Mouse (Mus musculus) neural tube, embryonic 13.5 days (tissue): ENCODE data around the gene Cdc14b. TPM values are rescaled to one million over a fixed set of nuclear protein-coding genes. Genes with fewer than 3 reads are reported as not detected.

Experiments used
- ATAC-seq: fragments of 200-750 bp; cut with Nextera tagmentation; 2 replicates; pipeline ENCODE4 v1.8.0; 2017; ENCODE audit warnings: low read depth, mild to moderate bottlenecking, moderate TSS enrichment, moderate library complexity
- H3K27ac ChIP-seq: fragments of 300-500 bp; sonication (generic); replicated peaks from 2 replicates; pipeline ENCODE4 v1.5.1; 2015; ENCODE audit warnings: moderate library complexity, mild to moderate bottlenecking, inconsistent platforms
- H3K27me3 ChIP-seq: fragments of 300-500 bp; sonication (generic); 2 replicates; pipeline ENCODE4 v1.6.1; 2015; ENCODE audit warnings: mild to moderate bottlenecking, inconsistent platforms
- H3K36me3 ChIP-seq: fragments of 300-500 bp; sonication (generic); 2 replicates; pipeline ENCODE4 v1.6.1; 2015; ENCODE audit warnings: mild to moderate bottlenecking, inconsistent platforms
- H3K4me1 ChIP-seq: fragments of 300-500 bp; sonication (generic); replicated peaks from 2 replicates; pipeline ENCODE4 v1.6.1; 2015; ENCODE audit warnings: inconsistent platforms
- H3K4me2 ChIP-seq: fragments of 300-500 bp; sonication (generic); 2 replicates; pipeline ENCODE4 v1.6.1; 2015; ENCODE audit warnings: inconsistent platforms, mild to moderate bottlenecking, moderate library complexity
- H3K4me3 ChIP-seq: fragments of 300-500 bp; sonication (generic); 2 replicates; pipeline ENCODE4 v1.5.1; 2015; ENCODE audit warnings: mild to moderate bottlenecking, inconsistent platforms
- H3K9ac ChIP-seq: fragments of 300-500 bp; sonication (generic); 2 replicates; pipeline ENCODE4 v1.6.1; 2015; ENCODE audit warnings: moderate library complexity, mild to moderate bottlenecking, inconsistent platforms
- H3K9me3 ChIP-seq: fragments of 300-500 bp; sonication (generic); 2 replicates; pipeline ENCODE4 v1.6.1; 2016; ENCODE audit warnings: inconsistent platforms
- WGBS: fragments of 180-500 bp; shearing (Covaris S2); methylation state at CpG from one replicate; pipeline ENCODE4 v1.1.7; 2015; 5-methylcytosine and 5-hydroxymethylcytosine counted together
- polyA plus RNA-seq: library from polyadenylated mRNA; unstranded; fragments of >200 nt; fragmentation: Nextera tagmentation; extraction: Ambion mirVana; gene quantifications from 2 replicates; pipeline ENCODE4 v1.2.1, GENCODE M21; 2015

Cdc14b gene
- polyA plus RNA-seq, 1 experiment from 2014 or later, result 3.4 TPM

GRCm38 (mm10) chr13:64309842-64310241, 34.8 kb upstream of the Cdc14b start:
- Histone ChIP-seq H3K9me3 (no peaks in the 10 kb centered on the region), H3K4me2 (no peak overlapping the region), H3K4me1 (peaks cover 11% of the 10 kb centered on the region), H3K27me3 (no peaks in the 10 kb centered on the region), H3K9ac (no peak overlapping the region), H3K27ac (no peak overlapping the region), H3K36me3 (peaks cover 11% of the 10 kb centered on the region; the same call in 1 of the 2 replicates), H3K4me3 (no peak overlapping the region)
- 79% methylated on average over 11 of the region's 11 CpGs for WGBS
- ATAC-seq, result no peak

- no peak overlapping the region for H3K4me3 ChIP-seq
- peaks cover 16% of the 10 kb centered on the region; the same call in 1 of the 2 replicates for H3K36me3 ChIP-seq
- H3K9ac ChIP-seq, result no peak overlapping the region
- no peaks in the 10 kb centered on the region for H3K27me3 ChIP-seq
- WGBS, result 81% methylated on average over 5 of the region's 5 CpGs
- no peaks in the 10 kb centered on the region for H3K9me3 ChIP-seq
- no peak overlapping the region for H3K27ac ChIP-seq
- no peak for ATAC-seq
- peaks cover 11% of the 10 kb centered on the region for H3K4me1 ChIP-seq
- no peak overlapping the region for H3K4me2 ChIP-seq
These were observed 33.9 kb upstream of the Cdc14b start for GRCm38 (mm10) chr13:64309036-64309435.

- WGBS, result 84% methylated on average over 5 of the region's 5 CpGs
- Histone ChIP-seq H3K4me3 (no peak overlapping the region), H3K27ac (no peak overlapping the region), H3K27me3 (no peaks in the 10 kb centered on the region), H3K4me1 (peaks cover 11% of the 10 kb centered on the region), H3K9ac (no peak overlapping the region), H3K36me3 (peaks cover 21% of the 10 kb centered on the region), H3K9me3 (no peaks in the 10 kb centered on the region), H3K4me2 (no peak overlapping the region)
- ATAC-seq, result no peak
These were observed 32.4 kb upstream of the Cdc14b start for GRCm38 (mm10) chr13:64307508-64307907.

GRCm38 (mm10) chr13:64306078-64306477, 31.0 kb upstream of the Cdc14b start:
- 0 out of 2 replicates have a peak, but pooled peaks have one; percentile 45 for ATAC-seq
- H3K4me1 ChIP-seq, result peaks cover 3% of the 10 kb centered on the region; the same call in 1 of the 2 replicates
- no peaks in the 10 kb centered on the region for H3K9me3 ChIP-seq
- no peak overlapping the region for H3K4me2 ChIP-seq
- H3K4me3 ChIP-seq, result no peak overlapping the region
- H3K27ac ChIP-seq, result no peak overlapping the region
- H3K36me3 ChIP-seq, result peaks cover 21% of the 10 kb centered on the region
- WGBS, result 80% methylated on average over 3 of the region's 3 CpGs
- H3K27me3 ChIP-seq, result no peaks in the 10 kb centered on the region
- no peak overlapping the region for H3K9ac ChIP-seq

GRCm38 (mm10) chr13:64299069-64299468, 24.0 kb upstream of the Cdc14b start:
- Histone ChIP-seq H3K4me2 (no peak overlapping the region), H3K9me3 (no peaks in the 10 kb centered on the region), H3K9ac (no peak overlapping the region), H3K4me3 (no peak overlapping the region), H3K36me3 (peaks cover 10% of the 10 kb centered on the region; the same call in 1 of the 2 replicates), H3K27ac (no peak overlapping the region), H3K4me1 (no peaks in the 10 kb centered on the region), H3K27me3 (no peaks in the 10 kb centered on the region)
- WGBS, result 89% methylated on average over 1 of the region's 1 CpGs
- ATAC-seq, result no peak

- H3K4me1 ChIP-seq, result no peaks in the 10 kb centered on the region
- ATAC-seq, result no peak
- no peak overlapping the region for H3K27ac ChIP-seq
- H3K4me3 ChIP-seq, result no peak overlapping the region
- no peaks in the 10 kb centered on the region for H3K36me3 ChIP-seq
- no peak overlapping the region for H3K4me2 ChIP-seq
- H3K27me3 ChIP-seq, result no peaks in the 10 kb centered on the region
- WGBS, result 55% methylated on average over 4 of the region's 4 CpGs
- H3K9ac ChIP-seq, result no peak overlapping the region
- H3K9me3 ChIP-seq, result peaks cover 3% of the 10 kb centered on the region; the same call in 1 of the 2 replicates
These were observed 11.7 kb upstream of the Cdc14b start for GRCm38 (mm10) chr13:64286791-64287190.

GRCm38 (mm10) chr13:64286321-64286720, 11.2 kb upstream of the Cdc14b start:
- H3K4me2 ChIP-seq, result no peak overlapping the region
- no peak for ATAC-seq
- H3K9ac ChIP-seq, result no peak overlapping the region
- no peaks in the 10 kb centered on the region for H3K4me1 ChIP-seq
- H3K9me3 ChIP-seq, result peaks cover 3% of the 10 kb centered on the region; the same call in 1 of the 2 replicates
- 79% methylated on average over 4 of the region's 4 CpGs for WGBS
- no peak overlapping the region for H3K4me3 ChIP-seq
- no peak overlapping the region for H3K27ac ChIP-seq
- no peaks in the 10 kb centered on the region for H3K36me3 ChIP-seq
- H3K27me3 ChIP-seq, result no peaks in the 10 kb centered on the region

GRCm38 (mm10) chr13:64284676-64285075, 9.6 kb upstream of the Cdc14b start:
- Histone ChIP-seq H3K36me3 (no peaks in the 10 kb centered on the region), H3K4me3 (no peak overlapping the region), H3K9ac (no peak overlapping the region), H3K4me1 (no peaks in the 10 kb centered on the region), H3K27ac (no peak overlapping the region), H3K4me2 (no peak overlapping the region), H3K9me3 (peaks cover 3% of the 10 kb centered on the region; the same call in 1 of the 2 replicates), H3K27me3 (no peaks in the 10 kb centered on the region)
- WGBS, result 97% methylated on average over 2 of the region's 2 CpGs
- ATAC-seq, result no peak

- no peak for ATAC-seq
- Histone ChIP-seq H3K9me3 (peaks cover 3% of the 10 kb centered on the region; the same call in 1 of the 2 replicates), H3K4me2 (no peak overlapping the region), H3K27ac (no peak overlapping the region), H3K36me3 (no peaks in the 10 kb centered on the region), H3K27me3 (peaks cover 21% of the 10 kb centered on the region), H3K4me1 (no peaks in the 10 kb centered on the region), H3K4me3 (no peak overlapping the region), H3K9ac (no peak overlapping the region)
- 90% methylated on average over 5 of the region's 5 CpGs for WGBS
These were observed 5.8 kb upstream of the Cdc14b start for GRCm38 (mm10) chr13:64280940-64281339.

GRCm38 (mm10) chr13:64275754-64276127, 651 bp upstream of the Cdc14b start:
- no peak for ATAC-seq
- Histone ChIP-seq H3K9me3 (no peaks in the 10 kb centered on the region), H3K4me2 (peak overlapping the region; percentile 99), H3K9ac (no peak overlapping the region), H3K27ac (no peak overlapping the region), H3K4me3 (peak overlapping the region; percentile 80), H3K36me3 (no peaks in the 10 kb centered on the region), H3K4me1 (peaks cover 22% of the 10 kb centered on the region), H3K27me3 (peaks cover 42% of the 10 kb centered on the region)
- 18% methylated on average over 9 of the region's 9 CpGs for WGBS

- no peaks in the 10 kb centered on the region for H3K36me3 ChIP-seq
- H3K4me3 ChIP-seq, result peak overlapping the region; percentile 80
- peak; percentile 85 for ATAC-seq
- peaks cover 22% of the 10 kb centered on the region for H3K4me1 ChIP-seq
- H3K27ac ChIP-seq, result no peak overlapping the region
- peak overlapping the region; percentile 99 for H3K4me2 ChIP-seq
- no peaks in the 10 kb centered on the region for H3K9me3 ChIP-seq
- H3K27me3 ChIP-seq, result peaks cover 42% of the 10 kb centered on the region
- under 1% methylated on average over 90 of the region's 95 CpGs for WGBS
- peak overlapping the region; percentile 76 for H3K9ac ChIP-seq
These were observed 922 bp downstream of the Cdc14b start for GRCm38 (mm10) chr13:64273891-64274844.

- Histone ChIP-seq H3K27me3 (peaks cover 41% of the 10 kb centered on the region), H3K4me1 (peaks cover 22% of the 10 kb centered on the region), H3K9ac (peak overlapping the region; percentile 76; the same call in 1 of the 2 replicates), H3K27ac (no peak overlapping the region), H3K4me2 (peak overlapping the region; percentile 99), H3K9me3 (no peaks in the 10 kb centered on the region), H3K36me3 (no peaks in the 10 kb centered on the region), H3K4me3 (peak overlapping the region; percentile 80; the same call in 1 of the 2 replicates)
- no peak for ATAC-seq
- WGBS, result 56% methylated on average over 8 of the region's 8 CpGs
These were observed 1.7 kb downstream of the Cdc14b start for GRCm38 (mm10) chr13:64273352-64273751.
